Mouse (Mus musculus) embryonic facial prominence, embryonic 14.5 days (tissue): ENCODE results near the gene Ttc9b. TPM values are rescaled to one million over a fixed set of nuclear protein-coding genes. Genes with fewer than 3 reads are reported as not detected.

Experiments used
- ATAC-seq: fragments of 200-750 bp; cut with Nextera tagmentation; 2 replicates; pipeline ENCODE4 v1.8.0; 2017; ENCODE audit warnings: low read depth, moderate number of reproducible peaks, moderate TSS enrichment
- DNase-seq: peaks from one replicate; pipeline ENCODE4 v3.0.0-alpha.2; 2015; ENCODE audit warnings: low spot score
- H3K27ac ChIP-seq: fragments of 300-500 bp; sonication (generic); replicated peaks from 2 replicates; pipeline ENCODE4 v1.5.1; 2014; ENCODE audit warnings: low read depth, mild to moderate bottlenecking, low read length, moderate library complexity
- H3K27me3 ChIP-seq: fragments of 300-500 bp; sonication (generic); replicated peaks from 2 replicates; pipeline ENCODE4 v1.6.1; 2014; ENCODE audit warnings: low read length; ENCODE audit not compliant: control insufficient read depth, insufficient read depth
- H3K36me3 ChIP-seq: fragments of 300-500 bp; sonication (generic); 2 replicates; pipeline ENCODE4 v1.6.1; 2014; ENCODE audit warnings: low read length, mixed read lengths; ENCODE audit not compliant: control insufficient read depth, insufficient read depth
- H3K4me1 ChIP-seq: fragments of 300-500 bp; sonication (generic); 2 replicates; pipeline ENCODE4 v1.6.1; 2014; ENCODE audit warnings: antibody characterized with exemption, low read length; ENCODE audit not compliant: control insufficient read depth, insufficient read depth
- H3K4me2 ChIP-seq: fragments of 300-500 bp; sonication (generic); 2 replicates; pipeline ENCODE4 v1.6.1; 2014; ENCODE audit warnings: low read depth, mild to moderate bottlenecking, low read length, moderate library complexity, mixed read lengths
- H3K4me3 ChIP-seq: fragments of 300-500 bp; sonication (generic); 2 replicates; pipeline ENCODE4 v1.5.1; 2014; ENCODE audit warnings: low read depth, mild to moderate bottlenecking, low read length
- H3K9ac ChIP-seq: fragments of 300-500 bp; sonication (generic); 2 replicates; pipeline ENCODE4 v1.6.1; 2014; ENCODE audit warnings: low read depth, mild to moderate bottlenecking, low read length, moderate library complexity, mixed read lengths
- H3K9me3 ChIP-seq: fragments of 300-500 bp; sonication (generic); 2 replicates; pipeline ENCODE4 v1.6.1; 2016; ENCODE audit warnings: low read length; ENCODE audit not compliant: control insufficient read depth
- WGBS: fragments of 180-500 bp; shearing (Covaris S2); extraction: QIAGEN DNeasy Blood & Tissue Kit; methylation state at CpG from one replicate; pipeline ENCODE4 v1.1.7; 2014; 5-methylcytosine and 5-hydroxymethylcytosine counted together
- polyA plus RNA-seq: library from polyadenylated mRNA; unstranded; fragments of >200 nt; fragmentation: Nextera tagmentation; extraction: Ambion mirVana; gene quantifications from 2 replicates; pipeline ENCODE4 v1.2.1, GENCODE M21; 2014

Ttc9b gene
- polyA plus RNA-seq, 1 experiment from 2014 or later = 3.8 TPM

DNA sequence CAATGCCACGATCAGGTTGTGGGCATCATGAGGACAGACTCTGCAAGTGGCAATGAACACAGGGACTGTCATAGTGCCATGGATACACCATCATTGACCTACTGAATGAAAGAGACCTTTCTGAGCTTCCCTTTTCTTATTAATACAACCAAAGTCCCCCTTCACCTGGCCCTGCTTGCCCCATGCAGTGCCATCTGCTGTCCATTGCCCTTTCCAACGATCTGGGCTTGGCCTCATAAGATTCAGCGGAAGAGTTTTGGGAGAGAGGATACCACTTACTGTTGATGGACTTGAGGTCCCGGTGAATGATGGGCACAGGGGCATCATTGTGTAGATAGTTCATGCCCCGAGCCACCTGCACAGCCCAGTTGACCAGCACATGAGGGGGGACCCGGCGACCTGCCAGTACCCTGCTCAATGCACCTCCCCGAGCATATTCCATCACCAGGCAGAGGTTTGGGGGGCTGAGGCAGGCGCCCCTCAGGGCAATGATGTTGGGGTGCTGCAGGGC lies 19.4 kb downstream of the Ttc9b start:
- Histone ChIP-seq H3K27ac (no peak overlapping the region), H3K9me3 (no peaks in the 10 kb centered on the region), H3K9ac (peak overlapping the region; percentile 88), H3K4me1 (peaks cover 17% of the 10 kb centered on the region), H3K4me3 (peak overlapping the region; percentile 91), H3K36me3 (peaks cover 21% of the 10 kb centered on the region), H3K27me3 (no peaks in the 10 kb centered on the region), H3K4me2 (peak overlapping the region; percentile 97)
- DNase-seq = no peak
- no peak for ATAC-seq
- WGBS = 58% methylated on average over 8 of the region's 9 CpGs

DNA sequence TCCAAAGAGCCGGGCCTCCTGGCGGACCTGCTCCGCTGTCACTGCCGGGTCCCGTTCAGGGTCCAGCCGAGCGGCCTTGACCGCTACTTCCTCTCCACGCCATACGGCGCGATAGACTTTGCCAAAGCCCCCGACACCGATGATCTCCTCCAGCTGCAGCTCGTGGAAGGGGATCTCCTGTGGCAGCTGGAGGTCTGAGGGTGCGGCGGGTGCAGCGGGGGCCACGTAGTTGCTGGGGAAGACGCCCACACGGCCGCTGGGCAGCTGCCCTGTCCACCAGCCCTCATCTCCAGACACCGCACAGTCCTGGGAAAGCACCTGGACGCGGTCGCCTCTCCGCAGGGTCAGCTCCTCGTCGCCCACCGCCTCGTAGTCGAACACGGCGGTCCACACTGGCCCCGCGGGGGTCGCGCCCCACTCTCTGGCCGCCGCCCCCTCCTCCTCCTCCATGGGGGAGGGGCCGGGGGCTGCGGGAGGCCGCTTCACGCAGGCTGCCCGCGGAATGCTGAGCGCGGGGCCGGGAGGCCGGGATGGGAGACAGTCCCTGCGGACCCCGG lies 19.9 kb downstream of the Ttc9b start:
- no peak for ATAC-seq
- DNase-seq = no peak
- H3K36me3 ChIP-seq = peaks cover 17% of the 10 kb centered on the region
- no peaks in the 10 kb centered on the region for H3K27me3 ChIP-seq
- H3K4me2 ChIP-seq = peak overlapping the region; percentile 97
- H3K4me3 ChIP-seq = peak overlapping the region; percentile 91
- WGBS = 0% methylated on average over 20 of the region's 52 CpGs
- H3K9ac ChIP-seq = peak overlapping the region; percentile 88
- H3K27ac ChIP-seq = no peak overlapping the region
- H3K9me3 ChIP-seq = no peaks in the 10 kb centered on the region
- peaks cover 17% of the 10 kb centered on the region for H3K4me1 ChIP-seq

DNA sequence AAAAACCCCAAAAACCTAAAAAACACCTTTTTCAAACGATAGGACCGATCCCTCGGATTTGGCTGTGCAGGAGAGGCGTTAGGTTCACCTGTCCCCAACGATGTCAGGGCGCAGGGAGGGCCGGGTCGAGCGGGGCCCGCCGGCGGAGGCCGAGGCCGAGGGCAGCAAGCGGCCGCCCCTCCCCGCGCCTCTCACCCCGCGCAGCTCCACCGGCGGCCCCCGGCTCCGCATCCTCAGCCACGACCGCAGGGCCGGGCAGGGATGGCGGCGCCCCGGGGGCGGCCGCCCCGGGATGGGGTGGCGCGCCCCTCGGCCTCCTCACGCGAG lies 20.4 kb downstream of the Ttc9b start:
- H3K4me3 ChIP-seq = peak overlapping the region; percentile 91
- no peaks in the 10 kb centered on the region for H3K9me3 ChIP-seq
- peak overlapping the region; percentile 87 for H3K27ac ChIP-seq
- peaks cover 17% of the 10 kb centered on the region for H3K36me3 ChIP-seq
- peak; percentile 65; the same call in 1 of the 2 replicates for ATAC-seq
- DNase-seq = no peak
- peaks cover 17% of the 10 kb centered on the region for H3K4me1 ChIP-seq
- peak overlapping the region; percentile 97 for H3K4me2 ChIP-seq
- H3K9ac ChIP-seq = peak overlapping the region; percentile 88
- WGBS = 0% methylated on average over 10 of the region's 38 CpGs
- H3K27me3 ChIP-seq = no peaks in the 10 kb centered on the region

DNA sequence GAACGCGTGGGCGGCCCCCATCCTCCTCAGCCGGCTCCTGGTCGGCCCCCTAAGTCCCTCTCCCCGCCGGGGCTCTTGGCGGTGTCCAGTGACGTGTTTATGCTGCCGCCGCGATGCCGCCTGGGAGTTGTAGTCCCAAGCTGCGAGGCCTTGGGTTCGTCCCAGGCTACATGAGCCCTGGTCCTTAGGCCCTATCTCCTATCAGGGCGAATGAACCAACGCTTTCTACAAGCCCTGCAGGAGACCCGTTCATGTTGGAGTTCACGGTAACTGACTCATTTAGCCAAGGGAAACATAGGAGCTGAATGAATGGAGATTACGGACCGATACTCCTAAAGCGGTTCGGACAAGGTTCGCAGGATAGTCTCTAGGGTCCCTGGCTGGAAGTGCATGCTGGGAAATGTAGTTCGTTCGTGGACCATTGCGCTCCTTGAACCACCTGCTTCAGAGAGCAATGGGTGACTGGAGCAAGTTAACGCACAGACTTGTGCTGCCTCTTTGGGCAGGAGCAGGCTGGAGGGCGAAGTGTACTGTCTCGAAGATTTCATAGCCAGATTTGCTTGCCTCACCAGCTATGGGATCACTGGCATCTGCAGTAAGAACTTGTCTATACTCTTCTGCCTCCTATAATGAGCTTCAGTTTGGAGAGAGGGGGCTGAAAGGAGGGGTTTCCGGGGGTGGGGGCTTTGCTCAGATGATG lies 21.0 kb downstream of the Ttc9b start, which contains the start of gene Map3k10:
Map3k10 (minus strand) TSS at position 77 of the 700 bp plus-strand sequence.
- Histone ChIP-seq H3K4me1 (peaks cover 17% of the 10 kb centered on the region), H3K4me3 (peak within 1 kb of the TSS; percentile 91), H3K9ac (peak within 1 kb of the TSS; percentile 88), H3K27ac (peak within 1 kb of the TSS; percentile 87), H3K4me2 (peak within 1 kb of the TSS; percentile 97), H3K36me3 (peaks cover 17% of the 10 kb centered on the region), H3K9me3 (no peaks in the 10 kb centered on the region), H3K27me3 (no peaks in the 10 kb centered on the region)
- under 1% methylated on average over 26 of the region's 31 CpGs for WGBS
- DNase-seq = peak; percentile 98
- ATAC-seq = peak; percentile 99

DNA sequence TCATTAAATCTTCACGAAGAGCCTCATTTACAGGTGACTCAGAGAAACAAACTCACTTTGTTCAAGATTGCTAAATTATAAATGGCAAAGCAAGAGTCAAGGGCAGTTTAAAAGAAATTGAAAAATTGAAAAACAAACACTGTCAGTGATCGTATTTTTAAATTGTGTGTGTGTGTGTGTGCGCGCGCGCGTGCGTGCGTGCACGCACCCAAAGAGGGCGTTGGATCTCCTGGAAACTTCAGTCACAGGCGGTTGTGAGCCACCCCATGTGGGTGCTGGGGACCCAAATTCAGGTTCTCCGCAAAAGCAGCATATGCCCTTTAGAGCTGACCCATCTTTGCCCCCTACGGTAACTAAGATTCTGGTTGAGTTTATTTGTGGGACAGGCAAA lies 21.5 kb downstream of the Ttc9b start:
- Histone ChIP-seq H3K27me3 (no peaks in the 10 kb centered on the region), H3K4me2 (peak overlapping the region; percentile 97), H3K9me3 (no peaks in the 10 kb centered on the region), H3K27ac (no peak overlapping the region), H3K9ac (0 out of 2 replicates have a peak overlapping the region, but pooled peaks have one; percentile 88), H3K4me3 (peak overlapping the region; percentile 91), H3K36me3 (peaks cover 12% of the 10 kb centered on the region), H3K4me1 (peaks cover 17% of the 10 kb centered on the region)
- no peak for ATAC-seq
- DNase-seq = no peak
- 27% methylated on average over 14 of the region's 14 CpGs for WGBS

DNA sequence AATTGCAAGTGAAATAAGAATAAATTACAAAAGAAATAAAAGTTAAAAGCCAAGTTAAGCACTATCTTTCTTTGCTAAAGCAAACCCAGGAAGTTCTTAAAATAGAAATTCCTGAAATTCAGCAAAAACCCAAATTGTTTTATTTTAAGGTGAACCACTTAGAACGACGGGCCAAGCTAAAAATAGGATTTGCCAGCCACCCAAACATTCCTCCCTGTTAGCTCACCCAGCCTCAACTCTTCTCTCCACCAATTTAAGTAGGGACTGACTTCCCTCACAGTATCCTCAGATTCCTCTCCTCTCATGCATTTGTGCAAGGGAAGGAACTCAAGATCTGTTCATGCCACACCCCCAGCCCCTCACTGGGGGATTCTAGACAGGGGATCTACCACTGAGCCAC lies 29.5 kb downstream of the Ttc9b start:
- ATAC-seq (no peak), DNase-seq (no peak)
- H3K36me3 ChIP-seq = no peaks in the 10 kb centered on the region
- H3K9ac ChIP-seq = no peak overlapping the region
- WGBS = 46% methylated on average over 2 of the region's 2 CpGs
- H3K4me3 ChIP-seq = no peak overlapping the region
- H3K4me1 ChIP-seq = no peaks in the 10 kb centered on the region
- no peaks in the 10 kb centered on the region for H3K27me3 ChIP-seq
- H3K4me2 ChIP-seq = no peak overlapping the region
- no peaks in the 10 kb centered on the region for H3K9me3 ChIP-seq
- H3K27ac ChIP-seq = no peak overlapping the region

DNA sequence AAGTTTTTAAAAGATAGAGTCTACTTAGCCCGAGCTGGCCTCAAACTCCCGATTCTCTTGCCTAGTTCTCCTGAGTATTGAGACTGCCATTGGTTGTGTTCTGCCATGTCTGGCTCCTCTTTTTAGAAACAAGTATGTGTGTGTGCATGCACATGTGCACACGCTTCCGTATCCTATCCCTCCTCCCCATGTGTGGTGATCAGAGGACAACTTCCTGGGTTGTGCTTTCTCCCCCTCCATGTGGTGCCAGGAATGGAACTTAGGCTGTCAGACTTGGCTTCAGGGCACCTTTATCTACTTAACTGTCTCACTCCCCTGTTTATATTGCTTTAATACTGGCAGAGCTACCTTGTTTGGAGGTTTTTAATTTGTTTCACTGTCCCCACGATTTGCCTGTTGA lies 31.5 kb downstream of the Ttc9b start:
- DNase-seq = no peak
- Histone ChIP-seq H3K4me3 (no peak overlapping the region), H3K4me1 (no peaks in the 10 kb centered on the region), H3K27ac (no peak overlapping the region), H3K9me3 (no peaks in the 10 kb centered on the region), H3K27me3 (no peaks in the 10 kb centered on the region), H3K36me3 (no peaks in the 10 kb centered on the region), H3K4me2 (peak overlapping the region; percentile 37; the same call in 1 of the 2 replicates), H3K9ac (peak overlapping the region; percentile 41; the same call in 1 of the 2 replicates)
- no peak for ATAC-seq
- WGBS = 36% methylated on average over 5 of the region's 5 CpGs

DNA sequence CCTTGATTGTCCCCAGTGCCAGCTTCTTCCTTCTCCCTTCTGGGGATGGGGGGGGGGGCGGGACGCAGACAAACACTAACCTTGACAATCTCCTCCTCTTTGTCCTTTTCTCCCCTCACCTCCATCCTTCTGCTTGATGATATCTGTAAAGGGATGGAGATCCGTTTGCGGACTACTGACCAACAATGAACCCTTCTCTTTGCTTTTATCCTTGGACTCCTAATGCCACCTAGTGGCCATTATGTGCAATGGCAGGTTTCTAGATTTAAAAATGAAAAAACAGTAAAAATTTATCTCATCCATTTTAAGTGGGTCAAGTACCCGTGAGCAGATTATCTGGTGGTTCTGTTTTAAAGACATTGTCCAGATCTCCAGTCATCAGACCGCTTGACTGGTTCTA lies 32.0 kb downstream of the Ttc9b start:
- DNase-seq (peak; percentile 33), ATAC-seq (no peak)
- Histone ChIP-seq H3K27me3 (no peaks in the 10 kb centered on the region), H3K27ac (no peak overlapping the region), H3K4me2 (peak overlapping the region; percentile 37; the same call in 1 of the 2 replicates), H3K4me1 (no peaks in the 10 kb centered on the region), H3K4me3 (no peak overlapping the region), H3K9me3 (no peaks in the 10 kb centered on the region), H3K9ac (peak overlapping the region; percentile 41; the same call in 1 of the 2 replicates), H3K36me3 (no peaks in the 10 kb centered on the region)
- WGBS = 0% methylated on average over 6 of the region's 6 CpGs
